Mouse (Mus musculus): ENCODE data around the gene Plekhg3.

DNA sequence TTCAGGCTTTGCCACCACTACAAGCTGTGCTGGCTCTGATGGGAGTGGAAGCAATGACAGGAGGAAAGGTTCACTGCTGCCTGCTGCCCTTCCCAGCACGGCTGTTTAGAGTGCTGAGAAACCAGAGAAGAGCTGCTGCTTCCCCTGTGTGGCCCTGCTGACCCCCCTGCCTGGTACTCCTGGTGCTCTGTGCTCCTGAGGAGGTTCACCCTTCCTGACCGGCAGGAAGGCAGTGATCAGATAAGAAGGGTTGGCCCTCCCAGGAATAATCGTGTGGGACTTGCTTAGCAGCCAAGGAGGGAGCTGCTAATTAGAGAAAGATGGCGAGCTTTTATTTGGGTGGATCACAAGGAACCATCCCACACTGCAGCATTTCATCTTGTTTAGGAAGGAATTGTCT, 15.8 kb upstream of the Plekhg3 start:
- no peak for TF ChIP-seq CTCF (IDR thresholded peaks at IDR 0.05; ENCODE audit: low read depth, low read length)
- TF ChIP-seq POLR2A (IDR thresholded peaks at IDR 0.05; ENCODE audit: extremely low read depth, insufficient read depth, low read length): no peak

All from liver, adult 2 months (tissue).